Mouse (Mus musculus): ENCODE data around the gene Ift88.

Gene Ift88

DNA sequence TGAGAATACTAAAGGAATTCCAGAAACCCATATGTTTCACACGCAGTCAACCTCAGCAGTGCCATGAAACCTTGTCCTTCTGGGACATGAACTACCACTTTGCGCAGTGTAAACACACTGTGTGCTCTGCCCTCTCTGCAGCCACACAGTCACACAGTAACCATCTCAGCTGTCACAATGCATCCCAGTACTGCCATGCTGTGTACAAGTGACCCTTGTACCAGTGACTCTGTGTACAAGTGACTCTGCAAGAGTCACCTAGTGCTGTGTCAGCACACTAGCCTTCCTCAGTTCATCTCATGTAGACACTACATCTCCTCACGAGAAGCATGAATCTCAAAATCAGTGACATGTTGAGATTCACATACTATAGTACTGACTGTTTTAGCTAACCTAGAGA is 108.7 kb downstream of the Ift88 start:
- DNase-seq (ENCODE audit: low spot score), result no peak

DNA sequence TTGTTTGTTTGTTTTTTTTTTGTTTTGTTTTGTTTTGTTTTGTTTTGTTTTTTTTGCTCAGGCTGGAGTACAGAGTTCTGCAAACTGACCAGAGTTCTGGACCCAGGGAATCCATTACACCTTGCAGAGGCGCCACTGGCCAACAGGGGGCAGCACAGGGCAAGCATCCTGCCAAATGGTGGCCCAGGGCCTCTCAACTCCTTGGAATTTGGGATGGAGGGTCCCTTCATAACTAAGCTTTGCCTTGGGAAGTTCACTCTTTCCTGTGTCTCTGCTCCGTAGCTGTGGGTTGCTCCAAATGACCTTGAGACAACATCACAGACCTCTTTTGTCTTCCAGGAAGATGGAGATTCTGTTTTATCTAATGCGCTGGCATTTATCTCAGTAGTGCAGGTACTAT is 109.4 kb downstream of the Ift88 start:
- no peak for DNase-seq (ENCODE audit: low spot score)

DNA sequence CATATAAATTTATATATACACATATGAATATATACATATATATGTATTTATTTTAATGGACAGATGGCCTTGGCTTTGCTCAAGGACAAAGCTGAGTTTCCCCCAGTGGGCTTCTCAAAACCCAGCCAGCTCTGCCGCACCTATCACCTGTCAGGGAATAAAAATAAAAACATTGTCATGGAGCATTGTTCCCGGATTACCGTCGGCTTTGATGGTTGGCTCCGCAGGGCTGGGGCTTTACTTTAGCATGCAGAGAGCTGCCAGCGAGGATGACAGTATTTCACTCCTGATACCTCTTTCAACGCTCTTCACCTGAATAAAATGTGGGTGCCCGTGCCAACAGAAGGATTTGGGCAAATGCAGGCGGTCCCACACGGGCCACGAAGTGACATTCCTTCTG is 110.0 kb downstream of the Ift88 start:
- no peak for DNase-seq (ENCODE audit: low spot score)

DNA sequence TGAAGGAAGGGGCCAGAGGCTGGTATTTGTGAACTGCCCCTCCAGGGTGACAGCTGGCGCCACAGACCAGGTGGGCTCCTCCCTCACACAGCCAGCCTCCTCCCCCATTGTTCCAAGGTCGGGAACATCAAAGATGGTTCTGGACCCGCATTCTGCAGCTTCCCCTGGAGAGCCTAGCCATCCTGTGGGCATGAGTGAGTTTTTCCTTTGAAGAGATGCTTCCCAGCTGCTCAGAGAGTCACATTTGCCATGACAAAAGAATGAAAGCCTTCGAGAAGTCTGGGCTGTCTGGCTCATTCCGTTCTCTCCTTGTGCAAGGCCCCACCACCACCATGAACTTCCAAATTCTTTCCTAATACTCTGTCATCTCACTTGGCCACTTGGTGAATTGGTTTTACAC is 110.5 kb downstream of the Ift88 start:
- no peak for DNase-seq (ENCODE audit: low spot score)

DNA sequence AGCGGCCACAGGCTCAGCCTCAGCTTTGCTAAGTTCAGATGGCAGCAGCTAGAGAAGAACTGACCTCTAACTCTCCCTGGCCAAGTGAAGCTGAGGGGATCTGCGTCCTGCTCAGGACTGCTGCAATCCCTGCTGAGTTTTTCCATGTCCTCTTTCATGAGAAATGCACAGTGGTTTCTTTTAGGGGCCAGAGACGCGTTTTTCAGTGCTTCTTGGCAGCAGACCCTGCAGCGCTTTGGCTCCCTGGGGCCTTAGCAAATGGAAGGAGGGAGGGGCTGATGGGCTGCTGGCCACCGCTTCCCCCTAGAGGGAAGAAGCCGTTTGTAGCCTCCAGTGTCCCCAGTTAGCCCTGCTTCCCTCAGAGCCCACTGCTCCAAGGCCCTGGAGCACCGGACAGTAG is 111.1 kb downstream of the Ift88 start:
- no peak for DNase-seq (ENCODE audit: low spot score)

DNA sequence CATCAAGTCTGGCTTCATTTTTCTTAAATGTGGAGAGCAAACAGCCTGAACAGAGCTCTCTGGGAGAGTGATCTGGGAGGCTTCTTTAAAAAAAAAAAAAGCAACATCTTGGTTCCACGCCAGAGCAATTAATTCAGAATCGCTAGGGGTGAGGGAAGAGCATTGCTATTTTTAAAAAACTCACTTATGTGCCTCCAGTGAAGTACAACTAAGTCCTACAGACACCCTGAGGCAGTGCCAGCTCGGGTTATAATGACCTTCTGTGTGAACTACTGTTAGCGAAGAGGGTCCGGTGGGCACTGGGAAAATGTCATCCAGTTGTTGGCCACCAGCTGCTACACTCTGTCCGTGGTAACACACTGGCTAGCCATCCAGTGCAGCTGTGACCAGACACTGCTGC is 111.8 kb downstream of the Ift88 start:
- DNase-seq (ENCODE audit: low spot score), result no peak

DNA sequence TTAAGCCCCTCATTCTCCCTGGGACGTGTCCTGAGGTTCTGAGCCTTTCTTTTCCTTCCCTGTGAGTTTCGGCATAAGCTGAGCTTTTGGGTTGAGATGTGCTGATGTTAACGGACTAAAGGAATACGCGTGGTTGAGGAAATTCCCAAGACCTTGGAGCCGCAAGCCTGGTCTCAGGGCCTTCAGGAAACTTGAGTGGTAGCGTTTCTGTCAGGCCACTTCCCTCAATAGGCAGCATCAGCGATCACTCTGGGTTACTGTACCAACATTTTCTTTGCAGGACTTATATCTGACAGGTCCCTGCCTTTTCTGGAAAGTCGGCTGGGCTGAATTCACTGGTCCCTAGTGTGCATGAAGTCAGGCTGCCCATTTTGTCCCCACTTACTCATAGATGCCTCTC is 113.0 kb downstream of the Ift88 start:
- DNase-seq (ENCODE audit: low spot score), result no peak

DNA sequence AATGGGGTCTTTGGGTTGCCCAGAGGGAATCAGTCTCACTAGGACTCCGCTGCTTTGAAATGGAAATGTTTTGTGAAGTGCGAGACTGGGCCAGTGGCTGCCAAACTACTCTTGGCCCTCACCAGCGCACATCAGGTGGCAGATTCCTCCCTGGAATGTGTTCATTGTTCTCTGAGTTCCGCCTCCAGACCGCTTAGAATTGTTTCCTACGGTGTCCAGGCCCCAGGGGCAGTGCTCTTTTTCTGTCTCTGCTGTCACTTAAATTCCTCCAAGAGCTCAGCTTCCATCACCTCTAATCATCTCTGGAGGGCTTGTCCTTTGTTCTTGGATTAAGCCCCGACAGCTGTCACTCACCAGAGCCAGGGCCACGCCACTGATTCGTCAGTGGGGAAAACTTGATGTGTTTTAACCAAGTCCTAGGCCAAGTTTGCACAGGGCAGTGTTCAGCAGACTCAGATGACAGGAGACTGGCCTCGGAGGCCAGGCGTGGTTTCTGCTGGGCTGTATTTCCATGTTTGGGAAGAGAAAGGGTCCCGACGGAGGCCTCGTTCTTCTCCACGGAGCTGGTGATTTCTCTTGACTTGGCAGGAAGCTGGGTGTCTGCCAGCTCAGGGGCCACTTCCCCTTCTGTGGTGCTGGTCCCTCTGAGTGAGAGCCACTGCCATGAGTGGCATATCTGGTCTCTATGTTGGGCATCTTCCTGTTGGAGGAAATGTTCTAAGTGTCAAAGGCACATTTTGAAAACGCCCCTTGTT is 113.6 kb downstream of the Ift88 start:
- no peak for DNase-seq (ENCODE audit: low spot score)

DNA sequence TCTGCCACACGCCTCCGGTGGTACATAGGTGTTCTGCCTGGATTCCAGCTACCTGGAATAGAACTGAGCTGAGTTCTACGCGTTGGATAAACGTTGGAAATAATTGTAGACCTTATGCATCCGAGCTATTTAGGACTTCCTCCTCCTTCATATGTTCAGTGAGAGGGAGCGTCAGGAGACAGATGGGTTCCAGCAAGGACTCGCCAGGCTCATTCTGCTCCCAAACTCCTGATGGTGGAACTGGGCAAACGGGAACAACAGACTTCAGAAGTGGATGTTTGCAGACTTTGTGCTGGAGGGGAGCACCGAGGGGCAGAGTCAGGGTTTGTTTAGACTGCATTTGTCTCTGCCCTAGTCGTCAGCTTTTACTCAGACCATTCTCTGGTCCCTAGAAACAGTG is 116.8 kb downstream of the Ift88 start:
- DNase-seq (ENCODE audit: low spot score), result no peak

DNA sequence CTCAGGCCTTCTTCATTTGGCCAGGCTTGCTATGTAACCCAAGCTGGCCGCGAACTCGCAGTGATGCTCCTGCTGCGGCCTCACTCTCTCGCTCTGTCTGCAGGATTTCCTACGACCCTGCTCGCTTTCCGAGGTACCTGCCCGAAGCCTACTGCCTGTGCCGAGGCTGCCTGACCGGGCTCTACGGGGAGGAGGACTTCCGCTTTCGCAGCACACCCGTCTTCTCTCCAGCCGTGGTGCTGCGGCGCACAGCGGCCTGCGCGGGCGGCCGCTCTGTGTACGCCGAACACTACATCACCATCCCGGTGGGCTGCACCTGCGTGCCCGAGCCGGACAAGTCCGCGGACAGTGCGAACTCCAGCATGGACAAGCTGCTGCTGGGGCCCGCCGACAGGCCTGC is 118.4 kb downstream of the Ift88 start:
- DNase-seq (ENCODE audit: low spot score), result no peak

DNA sequence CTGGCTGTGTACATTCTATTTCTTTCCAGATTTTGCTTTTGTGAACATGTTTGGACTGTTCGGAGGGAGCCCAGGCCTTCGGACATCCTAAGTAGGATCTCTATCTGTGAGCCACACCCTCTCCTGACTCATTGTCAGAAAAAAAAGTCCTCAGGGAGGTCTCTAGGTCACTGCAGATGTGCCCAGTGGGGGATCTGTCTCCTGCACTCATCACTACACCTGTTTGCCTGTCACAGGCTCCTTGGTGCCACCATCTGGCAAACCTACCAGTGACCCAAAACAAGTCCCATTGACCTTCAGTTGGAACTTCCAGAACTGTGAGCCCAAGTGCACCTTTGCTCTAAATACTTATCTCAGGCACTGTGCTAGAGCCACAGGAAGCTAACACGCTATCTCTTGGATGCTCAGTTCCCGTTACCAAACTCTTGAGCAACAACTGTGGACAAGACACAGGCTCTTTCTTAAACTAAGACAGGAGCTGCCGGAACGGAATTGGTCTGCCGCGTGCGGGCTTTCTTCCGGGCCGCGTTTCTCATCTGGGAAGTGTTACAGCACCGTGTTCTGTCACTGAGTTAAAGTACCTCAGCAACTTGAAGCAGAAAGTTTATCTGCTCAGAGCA is 119.7 kb downstream of the Ift88 start:
- no peak for DNase-seq (ENCODE audit: low spot score)

DNA sequence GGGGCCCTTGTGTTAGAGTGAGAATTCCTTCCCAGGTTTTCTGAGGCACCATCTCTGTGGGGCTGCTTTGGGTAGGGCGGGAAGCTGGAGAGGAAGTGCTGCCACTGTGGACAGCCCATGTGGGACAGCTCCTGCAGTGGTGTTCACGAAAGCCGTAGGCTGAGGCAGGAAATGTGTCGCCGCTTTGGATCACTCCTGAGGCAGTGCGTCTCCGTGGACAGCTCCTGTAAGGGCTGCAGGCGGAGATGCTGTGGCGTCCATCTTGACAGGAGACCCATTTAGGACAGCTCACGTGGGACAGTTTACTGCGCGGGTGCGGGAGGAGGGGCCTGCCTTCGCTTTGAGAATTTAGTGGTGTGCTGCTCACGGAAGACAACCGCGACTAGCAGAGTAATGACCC is 121.7 kb downstream of the Ift88 start:
- DNase-seq (ENCODE audit: low spot score), result no peak

DNA sequence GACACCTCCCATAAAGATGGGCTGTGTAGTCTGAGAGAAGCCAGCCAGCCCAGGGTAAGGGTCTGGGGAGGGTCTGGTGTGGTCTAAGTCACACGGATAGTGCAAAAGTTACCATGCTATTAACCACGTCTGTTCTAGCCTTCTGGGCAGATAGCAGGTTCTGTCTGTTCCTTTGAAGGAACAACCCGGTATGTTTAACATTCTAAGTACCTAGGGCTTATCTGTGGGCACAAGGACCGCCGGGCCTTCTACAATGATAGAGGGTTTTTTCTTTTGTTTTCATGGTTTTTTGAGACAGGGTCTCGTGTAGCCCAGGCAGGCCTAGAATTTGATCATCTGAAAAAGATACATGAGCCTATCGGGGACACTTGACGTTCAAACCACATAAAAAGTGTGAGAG is 122.3 kb downstream of the Ift88 start:
- DNase-seq (ENCODE audit: low spot score), result no peak

DNA sequence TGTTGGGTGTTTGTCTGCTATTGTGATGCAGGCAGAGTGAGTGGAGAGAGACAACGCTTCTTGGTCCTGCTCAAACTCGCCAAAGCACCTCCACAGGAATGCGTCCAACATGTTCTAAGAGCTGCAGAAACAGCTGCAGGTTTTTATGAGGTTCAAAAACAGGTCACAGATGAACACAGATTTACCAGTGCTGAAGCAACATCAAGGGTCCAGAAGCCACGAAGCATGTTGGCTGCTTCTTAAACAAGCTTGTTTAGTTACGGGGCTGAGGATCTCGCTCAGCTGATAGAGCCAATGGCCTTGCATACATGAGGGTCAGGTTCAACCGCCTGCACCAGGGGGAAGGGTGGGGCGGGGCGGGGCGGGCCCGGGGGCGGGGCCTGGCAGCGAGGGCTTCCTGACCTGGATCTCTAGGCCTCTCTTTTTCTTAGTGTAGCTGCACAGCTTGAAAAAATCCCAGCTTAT is 122.7 kb downstream of the Ift88 start:
- no peak for DNase-seq (ENCODE audit: low spot score)

DNA sequence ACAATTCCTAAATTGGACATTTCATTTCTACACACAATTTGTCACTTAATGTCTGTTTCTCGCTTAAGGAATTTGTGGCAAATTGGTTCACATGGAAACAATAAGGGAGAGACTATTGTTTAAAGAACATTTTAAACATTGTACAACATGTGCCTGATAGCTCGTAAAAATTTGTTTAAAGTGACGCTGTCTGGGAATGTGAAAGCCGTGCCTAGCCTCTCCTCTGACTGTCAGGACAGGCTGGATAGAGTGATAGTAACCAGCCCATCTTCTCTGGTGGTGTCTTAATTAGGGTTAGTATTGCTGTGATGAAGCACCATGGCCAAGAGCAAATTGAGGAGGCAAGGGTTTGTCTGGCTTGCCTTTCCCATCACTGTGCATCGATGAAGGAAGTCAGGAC is 123.2 kb downstream of the Ift88 start:
- DNase-seq (ENCODE audit: low spot score), result no peak

DNA sequence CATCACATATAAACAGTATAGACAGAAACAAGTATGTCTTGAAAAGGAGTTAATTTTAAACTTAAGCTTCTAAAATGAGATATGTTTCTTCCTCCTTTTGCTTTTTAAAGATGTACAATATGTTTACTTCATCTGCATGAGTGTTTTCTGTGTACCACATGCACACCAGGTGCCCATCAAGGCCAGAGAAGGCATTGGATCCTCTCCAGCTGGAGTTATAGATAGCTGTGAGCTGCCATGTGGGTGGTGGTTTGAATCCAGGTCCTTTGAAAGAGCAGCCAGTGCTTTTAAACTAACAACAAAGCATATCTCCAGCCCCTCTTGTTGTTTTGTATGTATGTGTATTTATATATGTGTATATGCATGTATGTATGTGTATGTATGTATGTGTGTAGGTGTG is 129.1 kb downstream of the Ift88 start:
- DNase-seq (ENCODE audit: low spot score), result no peak

DNA sequence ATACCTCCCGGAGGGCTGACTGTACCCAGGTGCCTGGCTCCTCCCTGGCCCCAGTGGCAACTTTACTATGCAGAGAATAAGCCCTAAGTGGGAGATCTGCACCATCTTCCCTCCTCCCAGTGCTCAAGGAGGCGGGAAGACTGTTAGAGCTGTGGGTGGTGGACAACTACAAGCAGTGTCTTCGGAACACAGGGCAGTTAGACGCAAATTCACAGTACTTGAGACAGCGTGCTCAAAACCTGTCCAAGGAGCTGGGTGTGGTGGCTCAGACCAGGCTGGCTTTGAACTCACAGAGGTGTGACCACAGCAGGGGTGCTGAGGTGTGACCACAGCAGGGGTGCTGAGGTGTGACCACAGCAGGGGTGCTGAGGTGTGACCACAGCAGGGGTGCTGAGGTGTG is 130.6 kb downstream of the Ift88 start:
- DNase-seq (ENCODE audit: low spot score), result no peak

DNA sequence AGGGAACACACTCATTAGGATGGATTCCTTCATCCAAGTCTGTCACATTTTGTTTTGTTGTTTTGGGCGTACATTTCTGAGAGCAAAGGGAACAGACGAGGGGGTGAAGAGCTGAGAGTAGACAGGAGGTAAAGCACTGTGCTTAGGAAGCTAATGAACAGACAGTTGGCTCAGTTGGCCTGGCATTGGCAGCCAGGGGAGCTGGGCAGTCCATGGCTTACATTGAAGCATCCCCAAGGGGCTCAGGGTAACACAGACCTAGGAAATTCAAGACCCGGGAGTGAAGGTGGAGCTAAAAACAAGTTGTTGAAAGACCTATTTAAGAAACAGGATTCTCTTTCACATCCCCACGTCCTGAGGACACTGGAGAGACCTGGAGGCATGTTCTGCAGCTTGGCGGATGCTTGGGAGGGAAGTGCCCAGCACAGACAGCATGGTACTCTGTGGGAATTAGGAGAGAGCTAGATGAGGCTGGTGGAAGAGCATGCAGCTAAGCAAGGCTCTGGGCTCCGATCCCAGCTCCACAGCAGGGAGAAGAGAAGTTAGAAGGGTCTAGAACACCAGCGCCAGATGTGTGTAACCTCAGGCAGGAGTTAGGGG is 131.7 kb downstream of the Ift88 start:
- DNase-seq (ENCODE audit: low spot score), result no peak

DNA sequence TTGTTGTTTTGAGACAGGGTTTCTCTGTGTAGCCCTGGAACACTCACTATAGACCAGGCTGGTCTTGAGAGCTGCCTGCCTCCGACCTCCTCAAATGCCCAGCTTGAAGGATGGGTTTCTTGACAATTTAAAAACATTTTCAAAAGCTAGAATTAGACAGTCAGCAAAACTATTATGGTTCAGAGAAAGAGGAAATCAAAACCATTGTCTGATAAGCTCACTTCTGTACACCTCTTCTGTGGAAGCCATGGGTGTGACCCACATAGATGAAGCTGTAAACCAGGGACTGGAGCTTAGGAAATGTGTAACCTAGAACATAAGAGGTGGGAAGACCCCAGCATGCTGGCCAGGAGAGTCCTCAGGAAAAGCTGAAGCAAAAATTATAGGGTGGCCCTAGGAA is 133.1 kb downstream of the Ift88 start:
- no peak for DNase-seq (ENCODE audit: low spot score)

DNA sequence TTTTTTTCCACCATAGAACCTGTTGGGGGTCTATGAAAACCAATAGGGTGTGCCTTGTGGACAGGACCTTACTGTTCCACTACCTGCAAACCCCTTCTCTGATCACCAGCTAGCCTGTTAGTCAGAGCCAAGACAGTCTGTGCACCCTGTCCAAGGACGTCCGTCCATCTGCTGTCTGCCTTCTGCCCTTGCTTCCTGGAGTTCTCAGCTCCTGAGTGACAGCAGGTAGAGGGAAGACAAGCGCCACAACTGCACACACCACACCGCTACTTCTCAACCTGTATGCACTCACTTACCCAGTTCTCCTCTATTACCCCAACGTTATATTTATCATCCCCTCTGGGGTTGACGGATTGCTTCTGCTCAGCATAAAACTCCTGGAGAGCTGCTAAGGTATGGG is 141.8 kb downstream of the Ift88 start:
- no peak for DNase-seq (ENCODE audit: low spot score)

Data from ovary, postnatal 10 days (tissue).